Mouse (Mus musculus): ENCODE results near the gene Fam118a. TPM values are rescaled to one million over a fixed set of nuclear protein-coding genes. Genes with fewer than 3 reads are reported as not detected.

The Fam118a gene
- total and polyA plus RNA-seq, 2 experiments from 2014 or later: 18.2 to 30.3 TPM

DNA sequence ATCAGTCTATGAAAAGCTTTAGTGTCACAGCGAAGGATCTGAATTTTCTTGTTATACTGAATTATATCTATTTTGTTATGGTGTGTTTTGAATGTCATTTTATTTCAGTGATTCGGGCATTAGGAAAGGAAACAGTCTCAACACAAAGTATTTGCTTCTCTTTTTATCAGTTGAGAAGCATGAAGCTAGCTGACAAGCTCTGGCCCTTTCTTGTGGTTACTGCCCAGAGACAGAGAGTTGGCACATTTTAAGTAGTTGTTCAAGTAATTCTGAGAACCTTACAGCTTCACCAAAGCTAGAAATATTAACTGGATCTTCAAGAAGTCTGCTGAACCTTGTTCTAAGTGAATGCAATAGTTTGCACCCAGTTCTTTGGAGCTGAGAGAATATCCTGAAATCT lies 34.7 kb downstream of the Fam118a start:
- H3K4me2 ChIP-seq (ENCODE audit: low read depth, low read length): no peak overlapping the region
- H3K4me3 ChIP-seq (ENCODE audit: low read length): no peak overlapping the region
- ATAC-seq: no peak
- no peak for DNase-seq (ENCODE audit: low spot score)
- TF ChIP-seq CTCF (IDR thresholded peaks at IDR 0.05; ENCODE audit: low read depth): no peak
- no peaks in the 10 kb centered on the region for H3K4me1 ChIP-seq (ENCODE audit: insufficient read depth, low read length)
- H3K36me3 ChIP-seq (ENCODE audit: insufficient read depth, low read length): peaks cover 15% of the 10 kb centered on the region
- H3K27ac ChIP-seq: no peak overlapping the region
- 96% methylated on average over 2 of the region's 2 CpGs for WGBS
- H3K9ac ChIP-seq (replicated peaks; ENCODE audit: low read length): no peak overlapping the region
- H3K27me3 ChIP-seq (ENCODE audit: insufficient read depth, low read length): no peaks in the 10 kb centered on the region
- H3K9me3 ChIP-seq (ENCODE audit: low read length): no peaks in the 10 kb centered on the region

DNA sequence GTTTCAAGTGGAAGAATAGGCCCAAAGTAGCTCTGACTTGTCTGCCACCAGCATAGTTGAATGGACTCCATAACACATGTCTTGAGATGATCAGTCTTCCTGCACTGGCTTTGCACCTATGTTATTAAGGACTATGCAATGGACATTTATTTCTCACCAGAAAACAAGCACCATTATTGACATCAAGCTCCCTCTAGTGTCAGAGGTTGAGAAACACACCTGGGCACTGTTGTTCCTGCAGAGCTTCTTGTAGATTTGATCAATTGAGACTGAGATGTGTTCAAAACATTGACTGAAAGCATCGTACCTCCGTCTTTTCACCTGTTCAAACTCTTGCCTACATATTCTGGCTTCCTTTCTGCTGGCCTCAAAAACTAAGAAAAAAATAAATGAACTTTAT lies 41.8 kb downstream of the Fam118a start:
- Histone ChIP-seq H3K27ac (no peak overlapping the region), H3K9ac (replicated peaks; ENCODE audit: low read length) (no peak overlapping the region), H3K36me3 (ENCODE audit: insufficient read depth, low read length) (no peaks in the 10 kb centered on the region), H3K4me3 (ENCODE audit: low read length) (no peak overlapping the region), H3K4me2 (ENCODE audit: low read depth, low read length) (no peak overlapping the region), H3K27me3 (ENCODE audit: insufficient read depth, low read length) (no peaks in the 10 kb centered on the region), H3K4me1 (ENCODE audit: insufficient read depth, low read length) (no peaks in the 10 kb centered on the region), H3K9me3 (ENCODE audit: low read length) (no peaks in the 10 kb centered on the region)
- peak; percentile 81 for DNase-seq (ENCODE audit: low spot score)
- WGBS: 34% methylated on average over 2 of the region's 2 CpGs
- ATAC-seq: no peak
- TF ChIP-seq CTCF (IDR thresholded peaks at IDR 0.05; ENCODE audit: low read depth): peak; percentile 82

DNA sequence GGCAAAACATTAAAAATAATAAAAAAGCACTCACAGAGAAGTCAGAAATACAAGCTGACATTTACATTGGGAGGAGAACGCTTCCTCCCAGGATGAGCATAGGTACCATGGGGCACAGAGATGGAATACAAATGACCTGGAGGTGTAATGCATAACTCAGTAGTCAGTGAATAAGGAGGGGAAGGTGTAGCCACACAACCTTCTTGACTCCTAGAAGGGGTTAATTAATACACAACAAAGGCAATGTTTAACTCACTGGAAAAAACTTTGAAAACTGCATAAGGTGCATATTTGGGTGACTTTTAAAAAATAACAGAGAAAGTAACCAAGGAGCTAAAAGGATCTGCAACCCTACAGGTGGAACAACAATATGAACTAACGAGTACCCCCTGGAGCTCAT lies 43.9 kb downstream of the Fam118a start:
- 80% methylated on average over 2 of the region's 2 CpGs for WGBS

DNA sequence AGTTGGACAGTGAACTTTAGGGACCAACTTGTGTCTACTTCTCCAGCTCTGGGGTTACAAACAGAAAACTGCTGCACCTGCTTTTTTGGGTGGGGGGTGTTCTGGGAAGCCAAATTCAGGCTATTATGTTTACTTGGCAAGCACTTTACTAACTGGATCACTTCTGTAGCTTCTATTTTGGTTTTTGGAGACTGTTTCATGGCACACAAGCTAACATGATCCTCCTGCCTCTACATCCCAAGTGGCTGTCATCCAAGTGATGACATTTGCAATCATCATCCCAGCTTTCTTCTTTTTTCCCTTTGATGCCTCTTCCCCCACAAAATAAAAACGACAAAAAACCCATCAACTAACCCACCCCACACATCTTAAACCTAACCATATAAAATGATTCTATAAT lies 56.9 kb downstream of the Fam118a start:
- DNase-seq (ENCODE audit: low spot score) (no peak), ATAC-seq (no peak)
- Histone ChIP-seq H3K9me3 (ENCODE audit: low read length) (no peaks in the 10 kb centered on the region), H3K4me2 (ENCODE audit: low read depth, low read length) (no peak overlapping the region), H3K4me3 (ENCODE audit: low read length) (no peak overlapping the region), H3K27ac (no peak overlapping the region), H3K27me3 (ENCODE audit: insufficient read depth, low read length) (no peaks in the 10 kb centered on the region), H3K36me3 (ENCODE audit: insufficient read depth, low read length) (no peaks in the 10 kb centered on the region), H3K9ac (replicated peaks; ENCODE audit: low read length) (no peak overlapping the region), H3K4me1 (ENCODE audit: insufficient read depth, low read length) (no peaks in the 10 kb centered on the region)
- no peak for TF ChIP-seq CTCF (IDR thresholded peaks at IDR 0.05; ENCODE audit: low read depth)
- WGBS: 75% methylated on average over 1 of the region's 1 CpGs

More for the DNA sequence above, 43.9 kb downstream of the Fam118a start:
- no peaks in the 10 kb centered on the region for H3K36me3 ChIP-seq (ENCODE audit: insufficient read depth, low read length)
- ATAC-seq (no peak), DNase-seq (ENCODE audit: low spot score) (no peak)
- H3K9ac ChIP-seq (replicated peaks; ENCODE audit: low read length): no peak overlapping the region
- H3K4me3 ChIP-seq (ENCODE audit: low read length): no peak overlapping the region
- no peak overlapping the region for H3K4me2 ChIP-seq (ENCODE audit: low read depth, low read length)
- H3K27ac ChIP-seq: no peak overlapping the region
- H3K27me3 ChIP-seq (ENCODE audit: insufficient read depth, low read length): no peaks in the 10 kb centered on the region
- no peaks in the 10 kb centered on the region for H3K4me1 ChIP-seq (ENCODE audit: insufficient read depth, low read length)
- H3K9me3 ChIP-seq (ENCODE audit: low read length): no peaks in the 10 kb centered on the region
- no peak for TF ChIP-seq CTCF (IDR thresholded peaks at IDR 0.05; ENCODE audit: low read depth)

Other genes with a start within 250 kb of the Fam118a start
- gene Phf21b, start 172.9 kb upstream of the Fam118a start, total RNA-seq (2014; rRNA removed): 22.8 and 29.7 TPM in 2 replicates
- 2.2 and 2.5 TPM in 2 replicates for gene Phf21b, start 172.9 kb upstream of the Fam118a start, polyA plus RNA-seq (2015; fragmentation: Nextera tagmentation; extraction: Ambion mirVana)
- 0.47 and 0.50 TPM in 2 replicates for gene Gm29666, start 108.9 kb upstream of the Fam118a start, total RNA-seq (2014; rRNA removed)
- 0.54 and 0.65 TPM in 2 replicates for gene Gm29666, start 108.9 kb upstream of the Fam118a start, polyA plus RNA-seq (2015; fragmentation: Nextera tagmentation; extraction: Ambion mirVana)
- gene Nup50, start 105.5 kb upstream of the Fam118a start, total RNA-seq (2014; rRNA removed): 13.3 and 18.4 TPM in 2 replicates
- gene Nup50, start 105.5 kb upstream of the Fam118a start, polyA plus RNA-seq (2015; fragmentation: Nextera tagmentation; extraction: Ambion mirVana): 23.6 and 24.7 TPM in 2 replicates
- 123 and 127 TPM in 2 replicates for gene 5031439G07Rik, start 40.4 kb upstream of the Fam118a start, total RNA-seq (2014; rRNA removed)
- 23.0 and 23.6 TPM in 2 replicates for gene 5031439G07Rik, start 40.4 kb upstream of the Fam118a start, polyA plus RNA-seq (2015; fragmentation: Nextera tagmentation; extraction: Ambion mirVana)
- 1.0 and 6.5 TPM in 2 replicates for gene Upk3a, start 11.8 kb upstream of the Fam118a start, total RNA-seq (2014; rRNA removed)
- gene Upk3a, start 11.8 kb upstream of the Fam118a start, polyA plus RNA-seq (2015; fragmentation: Nextera tagmentation; extraction: Ambion mirVana): 2.2 and 2.6 TPM in 2 replicates
- 0.04 and 5.2 TPM in 2 replicates for gene Smc1b, start 103.0 kb downstream of the Fam118a start, total RNA-seq (2014; rRNA removed)
- gene Smc1b, start 103.0 kb downstream of the Fam118a start, polyA plus RNA-seq (2015; fragmentation: Nextera tagmentation; extraction: Ambion mirVana): 0.24 and 0.30 TPM in 2 replicates
- gene Ribc2, start 103.1 kb downstream of the Fam118a start, total RNA-seq (2014; rRNA removed): 0.90 and 0.94 TPM in 2 replicates
- gene Ribc2, start 103.1 kb downstream of the Fam118a start, polyA plus RNA-seq (2015; fragmentation: Nextera tagmentation; extraction: Ambion mirVana): 0.73 and 0.95 TPM in 2 replicates
- 68.4 and 73.9 TPM in 2 replicates for gene Fbln1, start 177.0 kb downstream of the Fam118a start, total RNA-seq (2014; rRNA removed)
- 48.3 and 52.1 TPM in 2 replicates for gene Fbln1, start 177.0 kb downstream of the Fam118a start, polyA plus RNA-seq (2015; fragmentation: Nextera tagmentation; extraction: Ambion mirVana)

Data from hindbrain, postnatal 0 days (tissue).